Mouse (Mus musculus) frontal cortex, postnatal 14 days (tissue): ENCODE measurements at regions not wholly inside any gene's neighbourhood (a gene's known extent, or its start where the extent isn't known, plus 50 kb on each side); places are given as distances from the start of the nearest gene placed in this dataset.

Experiments
- DNase-seq, 2 experiments: peaks; one replicate each; pipeline ENCODE4 v3.0.0; 2022; ENCODE audit warnings: low spot score in 2 of 2

GRCm38 (mm10) chr15:97577196-97577595, 128.4 kb downstream of the Rpap3 start:
- no peak for DNase-seq

GRCm38 (mm10) chr15:97572639-97573038, 133.0 kb downstream of the Rpap3 start:
- DNase-seq, result no peak

GRCm38 (mm10) chr15:97571885-97572284, 133.7 kb downstream of the Rpap3 start:
- no peak for DNase-seq

- DNase-seq, result no peak
Measured at GRCm38 (mm10) chr15:97560096-97560495, 145.5 kb downstream of the Rpap3 start.

- no peak for DNase-seq
Measured at GRCm38 (mm10) chr15:97558725-97559124, 146.9 kb downstream of the Rpap3 start.

- DNase-seq, result no peak
Measured at GRCm38 (mm10) chr15:97548354-97548753, 157.3 kb downstream of the Rpap3 start.

- no peak for DNase-seq
Measured at GRCm38 (mm10) chr15:97545034-97545433, 160.6 kb downstream of the Rpap3 start.

- no peak for DNase-seq
Measured at GRCm38 (mm10) chr15:97541646-97542045, 164.0 kb downstream of the Rpap3 start.

GRCm38 (mm10) chr15:97536145-97536544, 169.5 kb downstream of the Rpap3 start:
- no peak for DNase-seq

GRCm38 (mm10) chr15:97534878-97535277, 170.7 kb downstream of the Rpap3 start:
- DNase-seq, result peak in 1 of 2 experiments; percentile 13

GRCm38 (mm10) chr15:97533553-97534291, 171.9 kb downstream of the Rpap3 start:
- DNase-seq, result no peak

GRCm38 (mm10) chr15:97532346-97532910, 173.2 kb downstream of the Rpap3 start:
- no peak for DNase-seq

- no peak for DNase-seq
Measured at GRCm38 (mm10) chr15:97528291-97529050, 177.2 kb downstream of the Rpap3 start.

- DNase-seq, result no peak
Measured at GRCm38 (mm10) chr15:97520395-97520794, 185.2 kb downstream of the Rpap3 start.

GRCm38 (mm10) chr15:97519919-97520345, 185.7 kb downstream of the Rpap3 start:
- no peak for DNase-seq

- no peak for DNase-seq
Measured at GRCm38 (mm10) chr15:97517926-97518325, 187.7 kb downstream of the Rpap3 start.

GRCm38 (mm10) chr15:97517188-97517587, 188.4 kb downstream of the Rpap3 start:
- no peak for DNase-seq

GRCm38 (mm10) chr15:97515773-97516172, 189.9 kb downstream of the Rpap3 start:
- no peak for DNase-seq

- peak; percentile 19 to 23 for DNase-seq
Measured at GRCm38 (mm10) chr15:97507656-97508306, 197.8 kb downstream of the Rpap3 start.

GRCm38 (mm10) chr15:97507176-97507575, 198.4 kb downstream of the Rpap3 start:
- DNase-seq, result peak in 1 of 2 experiments; percentile 10

GRCm38 (mm10) chr15:97505715-97506114, 199.9 kb downstream of the Rpap3 start:
- peak; percentile 13 to 25 for DNase-seq

- no peak for DNase-seq
Measured at GRCm38 (mm10) chr15:97504325-97504724, 201.3 kb downstream of the Rpap3 start.
